Mouse (Mus musculus) midbrain, embryonic 16.5 days (tissue): ENCODE results near the gene Megf8. TPM values are rescaled to one million over a fixed set of nuclear protein-coding genes. Genes with fewer than 3 reads are reported as not detected.
A peak's percentile ranks its signal among the peaks of the same experiment; 100 is the strongest.

Source experiments
- ATAC-seq: fragments of 200-750 bp; cut with Nextera tagmentation; 2 replicates; pipeline ENCODE4 v1.8.0; 2017; ENCODE audit warnings: moderate TSS enrichment
- H3K27ac ChIP-seq: fragments of 300-500 bp; sonication (generic); 2 replicates; pipeline ENCODE4 v1.5.1; 2014; ENCODE audit warnings: mild to moderate bottlenecking, low read length, mixed read lengths
- H3K27me3 ChIP-seq: fragments of 300-500 bp; sonication (generic); 2 replicates; pipeline ENCODE4 v1.6.1; 2014; ENCODE audit warnings: low read depth, low read length, mixed read lengths; ENCODE audit not compliant: control insufficient read depth, insufficient read depth
- H3K36me3 ChIP-seq: fragments of 300-500 bp; sonication (generic); 2 replicates; pipeline ENCODE4 v1.6.1; 2014; ENCODE audit warnings: mild to moderate bottlenecking, low read length, moderate library complexity, mixed read lengths; ENCODE audit not compliant: control insufficient read depth, insufficient read depth
- H3K4me1 ChIP-seq: fragments of 300-500 bp; sonication (generic); 2 replicates; pipeline ENCODE4 v1.6.1; 2014; ENCODE audit warnings: mild to moderate bottlenecking, low read length, mixed read lengths; ENCODE audit not compliant: control insufficient read depth, insufficient read depth
- H3K4me2 ChIP-seq: fragments of 300-500 bp; sonication (generic); 2 replicates; pipeline ENCODE4 v1.6.1; 2014; ENCODE audit warnings: mild to moderate bottlenecking, low read length, mixed read lengths
- H3K4me3 ChIP-seq: fragments of 300-500 bp; sonication (generic); 2 replicates; pipeline ENCODE4 v1.5.1; 2014; ENCODE audit warnings: low read depth, mild to moderate bottlenecking, low read length, moderate library complexity, mixed read lengths
- H3K9ac ChIP-seq: fragments of 300-500 bp; sonication (generic); 2 replicates; pipeline ENCODE4 v1.6.1; 2014; ENCODE audit warnings: low read depth, low read length, mixed read lengths
- H3K9me3 ChIP-seq: fragments of 300-500 bp; sonication (generic); replicated peaks from 2 replicates; pipeline ENCODE4 v1.6.1; 2014; ENCODE audit warnings: mild to moderate bottlenecking, low read length, mixed read lengths; ENCODE audit not compliant: control insufficient read depth, poor library complexity, severe bottlenecking
- WGBS: fragments of 180-500 bp; shearing (Covaris S2); extraction: QIAGEN DNeasy Blood & Tissue Kit; methylation state at CpG from one replicate; pipeline ENCODE4 v1.1.7; 2014; 5-methylcytosine and 5-hydroxymethylcytosine counted together
- polyA plus RNA-seq: library from polyadenylated mRNA; unstranded; fragments of >200 nt; fragmentation: Nextera tagmentation; extraction: Ambion mirVana; gene quantifications from 2 replicates; pipeline ENCODE4 v1.2.1, GENCODE M21; 2015

The Megf8 gene
- polyA plus RNA-seq, 1 experiment from 2014 or later, result 23.2 TPM

DNA sequence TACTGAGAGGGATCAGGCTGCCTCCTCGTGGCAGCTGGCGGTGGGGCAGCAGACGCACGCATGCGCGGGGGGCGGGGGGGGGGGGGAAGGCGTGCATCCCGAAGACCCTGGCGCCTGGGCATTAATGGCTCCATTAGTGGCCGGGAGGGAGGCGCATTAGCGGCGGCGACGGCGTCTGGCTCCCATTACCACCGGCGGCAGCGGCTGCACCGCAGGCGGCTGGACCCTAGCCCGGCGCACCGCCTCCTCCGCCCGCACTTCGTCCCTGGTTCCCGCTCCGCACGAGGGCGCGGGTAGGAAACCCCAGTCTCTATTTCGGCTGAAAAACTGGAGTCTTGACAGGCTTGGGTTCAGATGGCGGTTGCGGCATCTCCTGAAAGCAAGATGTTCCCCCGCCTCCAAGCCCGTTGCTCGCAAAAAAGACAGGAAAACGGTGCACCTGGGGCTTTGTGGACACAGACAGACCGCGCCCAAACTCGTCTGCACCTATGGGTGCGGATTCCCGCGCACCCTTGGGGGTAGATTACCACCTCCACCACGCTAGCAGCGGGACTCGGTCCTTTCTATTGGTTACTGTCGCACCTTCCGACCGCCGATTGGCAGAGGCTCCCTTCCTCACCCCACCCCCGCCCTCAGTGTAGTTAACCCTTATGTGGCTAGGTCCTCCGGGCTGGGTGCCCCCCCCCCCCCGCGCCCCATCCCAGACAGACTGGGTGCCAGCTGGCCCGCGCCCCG lies 38.5 kb upstream of the Megf8 start:
- Histone ChIP-seq H3K36me3 (peaks cover 2% of the 10 kb centered on the region), H3K4me1 (peaks cover 62% of the 10 kb centered on the region), H3K27ac (peak overlapping the region; percentile 100), H3K9me3 (no peaks in the 10 kb centered on the region), H3K27me3 (no peaks in the 10 kb centered on the region), H3K4me3 (peak overlapping the region; percentile 66), H3K4me2 (peak overlapping the region; percentile 81), H3K9ac (peak overlapping the region; percentile 90)
- ATAC-seq, result peak; percentile 78
- 0% methylated on average over 47 of the region's 60 CpGs for WGBS

DNA sequence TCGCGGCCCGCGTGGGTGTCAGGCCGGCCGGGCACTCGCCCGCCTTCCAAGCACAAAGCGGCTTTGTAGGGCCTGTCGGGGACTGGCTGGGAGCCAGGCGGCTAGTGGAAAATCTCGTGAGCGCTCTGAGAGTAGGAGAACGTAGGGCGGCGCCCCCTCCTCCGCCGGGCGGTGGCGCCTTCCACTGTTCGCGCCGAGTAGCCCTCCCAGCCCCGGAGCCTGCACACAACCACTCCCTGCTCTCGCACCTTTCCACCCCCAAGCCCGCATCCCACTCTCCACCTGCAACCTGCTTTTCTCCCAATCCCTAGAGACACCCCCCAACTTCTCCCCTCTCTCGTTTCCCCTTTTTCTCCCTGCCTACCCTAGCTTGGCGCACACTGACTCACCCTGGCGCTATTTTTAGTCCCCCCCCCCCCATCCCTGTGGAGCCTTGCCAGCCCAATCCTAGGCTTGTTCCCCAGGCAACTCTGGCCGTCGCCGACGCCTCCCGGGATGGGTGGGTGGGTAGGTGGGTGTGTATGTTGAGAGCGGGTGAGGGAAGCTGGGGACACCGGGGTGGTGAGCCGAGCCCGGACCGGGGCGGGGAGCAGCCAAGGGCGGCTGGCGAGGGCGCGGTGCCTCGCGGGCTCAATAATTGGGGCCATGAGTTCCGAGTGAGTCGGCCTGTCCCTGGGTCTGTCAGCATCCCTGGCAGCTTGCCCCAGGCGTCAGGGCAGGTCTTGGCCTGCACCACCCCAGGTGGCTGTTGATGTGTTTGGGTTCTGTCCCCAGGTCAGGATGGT lies 37.7 kb upstream of the Megf8 start:
- Histone ChIP-seq H3K9ac (peak overlapping the region; percentile 90), H3K27me3 (no peaks in the 10 kb centered on the region), H3K36me3 (no peaks in the 10 kb centered on the region), H3K27ac (peak overlapping the region; percentile 100), H3K9me3 (no peaks in the 10 kb centered on the region), H3K4me3 (peak overlapping the region; percentile 66), H3K4me2 (peak overlapping the region; percentile 81), H3K4me1 (peaks cover 64% of the 10 kb centered on the region)
- WGBS, result under 1% methylated on average over 37 of the region's 49 CpGs
- ATAC-seq, result peak; percentile 63

DNA sequence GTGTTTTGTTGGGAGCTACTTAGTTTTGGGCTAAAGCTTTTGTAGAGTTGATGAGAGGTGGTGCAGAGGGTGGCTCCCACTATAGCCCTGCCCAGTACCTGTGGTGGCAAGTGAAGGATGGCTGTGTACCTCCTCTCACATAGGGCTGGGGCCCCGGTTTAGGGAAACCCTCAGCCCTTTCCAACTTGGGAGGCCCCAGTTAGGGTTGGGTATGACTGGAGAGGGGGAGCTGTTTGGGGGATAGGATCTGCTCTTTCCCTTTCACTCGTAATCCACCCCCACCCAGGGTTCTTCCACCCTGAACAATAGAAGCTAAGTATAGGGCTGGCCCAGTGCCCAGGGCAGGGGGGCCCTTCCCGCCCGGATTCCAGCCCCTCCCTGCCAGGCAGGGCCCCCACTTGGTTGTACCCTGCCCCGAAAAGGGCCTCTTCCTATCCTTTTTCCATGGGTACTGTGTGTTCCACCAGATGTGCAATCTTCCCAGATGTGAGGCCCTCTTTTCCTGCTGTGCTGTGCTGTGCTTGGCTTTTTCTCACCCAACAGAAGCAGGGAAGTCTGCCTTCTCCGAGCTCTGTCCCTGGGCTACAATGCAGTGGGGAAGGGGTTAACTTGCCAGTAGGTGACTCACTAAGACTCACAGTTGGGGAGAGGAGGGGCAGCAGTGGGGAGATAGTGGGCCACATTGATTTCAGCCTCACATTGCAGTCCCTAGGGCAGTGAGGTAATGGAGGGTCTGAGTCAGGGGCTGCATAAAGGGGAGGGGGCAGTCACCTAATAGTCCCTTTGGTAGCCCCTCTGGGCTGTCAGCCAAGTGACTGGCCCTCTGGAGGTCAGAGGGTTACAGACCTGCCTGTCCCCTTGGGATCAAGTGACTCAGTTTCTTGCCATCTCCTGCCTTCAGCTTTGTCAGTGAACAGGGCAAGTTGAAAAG lies 36.8 kb upstream of the Megf8 start:
- 1% methylated on average over 6 of the region's 6 CpGs for WGBS
- ATAC-seq, result peak; percentile 2; the same call in 1 of the 2 replicates
- no peaks in the 10 kb centered on the region for H3K27me3 ChIP-seq
- H3K4me2 ChIP-seq, result peak overlapping the region; percentile 81
- no peaks in the 10 kb centered on the region for H3K9me3 ChIP-seq
- peak overlapping the region; percentile 100 for H3K27ac ChIP-seq
- no peaks in the 10 kb centered on the region for H3K36me3 ChIP-seq
- peaks cover 65% of the 10 kb centered on the region for H3K4me1 ChIP-seq
- peak overlapping the region; percentile 66 for H3K4me3 ChIP-seq
- peak overlapping the region; percentile 90 for H3K9ac ChIP-seq

DNA sequence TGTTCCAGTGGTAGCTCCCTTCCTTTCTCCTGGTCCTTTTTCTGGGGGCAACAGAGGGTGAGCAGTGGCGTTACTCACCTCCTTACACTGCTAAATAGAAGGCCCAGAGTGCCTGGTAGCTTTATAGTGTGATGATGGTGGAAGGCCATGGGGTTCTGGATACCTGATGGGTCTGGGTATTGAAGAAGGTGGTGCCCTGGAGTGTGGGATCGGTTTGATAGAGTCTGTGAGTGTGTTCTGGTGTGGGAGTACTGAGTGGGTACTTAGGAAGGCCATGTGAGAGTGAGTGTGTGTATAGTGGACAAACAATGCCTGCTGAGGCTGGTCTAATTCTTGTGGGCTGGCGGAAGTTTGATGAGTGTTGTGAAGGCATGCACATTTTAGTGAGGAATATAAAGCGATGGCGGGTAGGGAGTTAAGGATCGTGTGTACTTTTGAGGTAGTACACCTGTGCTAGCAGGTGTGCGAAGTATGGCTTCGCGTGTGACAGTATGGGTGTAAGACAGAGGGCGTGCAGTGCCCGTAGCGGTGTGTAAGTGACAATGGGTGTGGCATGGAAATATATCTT lies 35.7 kb upstream of the Megf8 start:
- H3K4me3 ChIP-seq, result peak overlapping the region; percentile 75
- 16% methylated on average over 12 of the region's 12 CpGs for WGBS
- peaks cover 11% of the 10 kb centered on the region for H3K36me3 ChIP-seq
- no peak; the same call in 1 of the 2 replicates for ATAC-seq
- no peaks in the 10 kb centered on the region for H3K27me3 ChIP-seq
- no peaks in the 10 kb centered on the region for H3K9me3 ChIP-seq
- peak overlapping the region; percentile 100 for H3K27ac ChIP-seq
- peak overlapping the region; percentile 50 for H3K9ac ChIP-seq
- peak overlapping the region; percentile 81 for H3K4me2 ChIP-seq
- H3K4me1 ChIP-seq, result peaks cover 54% of the 10 kb centered on the region

DNA sequence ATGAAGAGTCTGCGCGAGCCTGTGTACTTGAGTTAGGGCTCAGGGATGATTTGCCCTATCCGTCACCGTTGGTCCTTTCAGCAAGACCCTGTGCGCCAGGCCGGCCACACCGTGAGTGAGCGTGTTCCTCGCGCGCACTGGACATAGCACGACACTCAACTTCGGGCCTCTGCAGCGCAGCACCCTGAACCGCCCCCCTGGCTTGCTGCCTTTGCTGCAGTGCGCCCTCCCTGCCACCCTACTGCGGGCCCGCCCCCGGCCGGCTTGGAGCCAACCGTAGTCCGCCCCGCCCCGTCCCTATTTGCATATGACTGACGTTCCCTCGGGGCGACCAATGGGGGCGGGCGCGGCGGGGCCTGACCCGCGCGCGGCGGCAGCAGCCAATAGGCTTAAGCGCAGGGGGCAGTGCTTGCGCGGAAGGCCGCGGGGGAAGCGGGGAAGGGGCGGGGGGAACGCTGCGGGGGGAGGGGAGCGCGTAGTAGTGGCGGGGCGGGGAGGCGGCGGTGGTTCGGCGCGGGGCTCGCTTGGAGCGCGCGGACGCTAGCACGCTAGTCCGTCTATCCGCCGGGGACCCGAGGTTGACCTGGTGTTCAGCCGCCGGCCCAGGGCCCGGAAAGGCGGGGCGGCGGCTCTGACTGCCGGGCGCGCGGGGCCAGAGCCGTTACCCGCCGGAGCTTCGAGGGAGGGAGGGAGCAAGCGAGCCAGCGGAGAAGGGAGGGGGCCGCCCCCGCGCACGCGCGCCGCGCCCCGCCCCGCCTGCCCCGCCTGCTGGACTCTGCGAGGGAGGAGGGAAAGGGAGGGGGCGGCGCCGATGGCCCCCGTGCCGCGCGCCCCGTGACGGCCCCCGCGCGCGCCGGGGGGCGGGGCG lies 35.0 kb upstream of the Megf8 start:
- Histone ChIP-seq H3K4me1 (peaks cover 53% of the 10 kb centered on the region), H3K36me3 (peaks cover 18% of the 10 kb centered on the region), H3K27me3 (no peaks in the 10 kb centered on the region), H3K9ac (peak overlapping the region; percentile 84), H3K9me3 (no peaks in the 10 kb centered on the region), H3K4me3 (peak overlapping the region; percentile 75), H3K4me2 (peak overlapping the region; percentile 81), H3K27ac (peak overlapping the region; percentile 100)
- peak; percentile 61 for ATAC-seq
- 2% methylated on average over 55 of the region's 108 CpGs for WGBS

DNA sequence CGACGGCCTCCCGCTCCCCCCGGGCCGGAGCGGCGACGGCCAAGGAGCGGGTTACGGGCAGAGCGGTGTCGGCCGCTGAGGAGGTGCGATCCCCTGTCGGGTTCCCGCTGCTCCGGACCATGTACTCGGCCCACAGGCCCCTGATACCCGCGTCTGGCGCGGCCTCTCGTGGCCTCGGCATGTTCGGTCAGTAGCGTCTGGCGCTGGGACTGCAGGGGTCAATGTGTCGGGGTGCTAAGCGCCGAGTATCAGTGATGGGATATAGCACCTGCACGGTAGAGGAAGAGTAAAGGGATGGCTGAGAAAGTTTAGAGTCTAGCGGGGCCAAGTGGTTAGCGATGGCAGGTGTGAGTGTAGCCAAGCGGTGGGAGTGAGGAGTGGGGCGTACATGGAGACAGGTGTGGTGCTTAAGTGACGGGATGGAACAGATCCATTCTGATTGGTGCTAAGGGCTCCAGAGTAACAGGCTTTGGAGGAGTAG lies 34.2 kb upstream of the Megf8 start:
- peak; percentile 6; the same call in 1 of the 2 replicates for ATAC-seq
- Histone ChIP-seq H3K27me3 (no peaks in the 10 kb centered on the region), H3K36me3 (peaks cover 26% of the 10 kb centered on the region), H3K27ac (peak overlapping the region; percentile 100), H3K4me2 (peak overlapping the region; percentile 81), H3K4me3 (peak overlapping the region; percentile 75), H3K9ac (peak overlapping the region; percentile 84), H3K9me3 (no peaks in the 10 kb centered on the region), H3K4me1 (peaks cover 46% of the 10 kb centered on the region)
- WGBS, result under 1% methylated on average over 22 of the region's 36 CpGs

DNA sequence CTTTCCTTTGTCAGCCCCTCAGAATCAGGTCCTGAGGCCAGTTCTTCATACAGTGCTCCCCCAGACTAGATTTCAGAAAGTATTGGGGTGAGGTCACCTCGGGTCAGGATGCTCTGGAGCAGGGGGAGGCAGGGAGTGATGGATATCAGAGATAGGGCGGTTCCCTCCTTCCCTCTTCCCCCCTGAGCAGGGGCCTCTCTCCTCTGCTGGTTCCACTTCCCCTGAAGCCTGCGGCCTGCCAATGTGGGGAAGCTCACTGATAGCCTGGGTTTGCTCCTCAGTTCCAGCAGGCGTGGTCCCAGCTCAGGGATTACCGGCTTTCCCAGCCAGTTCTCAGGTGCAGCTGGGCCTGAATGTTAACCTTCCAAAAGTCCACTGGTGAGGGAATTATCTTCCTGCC lies 33.3 kb upstream of the Megf8 start:
- H3K4me3 ChIP-seq, result peak overlapping the region; percentile 75
- H3K9me3 ChIP-seq, result no peaks in the 10 kb centered on the region
- WGBS, result 9% methylated on average over 5 of the region's 5 CpGs
- H3K4me2 ChIP-seq, result peak overlapping the region; percentile 81
- H3K9ac ChIP-seq, result peak overlapping the region; percentile 84
- H3K27ac ChIP-seq, result peak overlapping the region; percentile 100
- H3K27me3 ChIP-seq, result no peaks in the 10 kb centered on the region
- no peak for ATAC-seq
- H3K36me3 ChIP-seq, result peaks cover 34% of the 10 kb centered on the region
- H3K4me1 ChIP-seq, result peaks cover 43% of the 10 kb centered on the region
